Mouse (Mus musculus) forebrain, embryonic 16.5 days (tissue): Measurements from ENCODE around the gene Dmap1. TPM values are rescaled to one million over a fixed set of nuclear protein-coding genes. Genes with fewer than 3 reads are reported as not detected.

ENCODE experiments used
- ATAC-seq: fragments of 200-750 bp; cut with Nextera tagmentation; 2 replicates; pipeline ENCODE4 v1.8.0; 2017; ENCODE audit warnings: mild to moderate bottlenecking, moderate library complexity
- H3K27ac ChIP-seq: fragments of 300-500 bp; sonication (generic); 2 replicates; pipeline ENCODE4 v1.5.1; 2014; ENCODE audit warnings: low read length, control low read depth
- H3K27me3 ChIP-seq: fragments of 300-500 bp; sonication (generic); replicated peaks from 2 replicates; pipeline ENCODE4 v1.6.1; 2014; ENCODE audit warnings: low read length; ENCODE audit not compliant: control insufficient read depth, insufficient read depth
- H3K36me3 ChIP-seq: fragments of 300-500 bp; sonication (generic); 2 replicates; pipeline ENCODE4 v1.6.1; 2014; ENCODE audit not compliant: control insufficient read depth, insufficient read depth
- H3K4me1 ChIP-seq: fragments of 300-500 bp; sonication (generic); replicated peaks from 2 replicates; pipeline ENCODE4 v1.6.1; 2014; ENCODE audit warnings: low read length; ENCODE audit not compliant: control insufficient read depth, insufficient read depth
- H3K4me2 ChIP-seq: fragments of 300-500 bp; sonication (generic); 2 replicates; pipeline ENCODE4 v1.6.1; 2014; ENCODE audit warnings: mild to moderate bottlenecking, low read length, control low read depth
- H3K4me3 ChIP-seq: fragments of 300-500 bp; sonication (generic); replicated peaks from 2 replicates; pipeline ENCODE4 v1.5.1; 2014; ENCODE audit warnings: mild to moderate bottlenecking, low read length, control low read depth
- H3K9ac ChIP-seq: fragments of 300-500 bp; sonication (generic); replicated peaks from 2 replicates; pipeline ENCODE4 v1.6.1; 2014; ENCODE audit warnings: low read depth, low read length, control low read depth
- H3K9me3 ChIP-seq: fragments of 300-500 bp; sonication (generic); 2 replicates; pipeline ENCODE4 v1.6.1; 2016; ENCODE audit warnings: low read length; ENCODE audit not compliant: control insufficient read depth
- WGBS: fragments of 180-500 bp; shearing (Covaris S2); extraction: QIAGEN DNeasy Blood & Tissue Kit; methylation state at CpG from one replicate; pipeline ENCODE4 v1.1.7; 2014; 5-methylcytosine and 5-hydroxymethylcytosine counted together
- polyA plus RNA-seq: library from polyadenylated mRNA; unstranded; fragments of >200 nt; fragmentation: Nextera tagmentation; extraction: Ambion mirVana; gene quantifications from 2 replicates; pipeline ENCODE4 v1.2.1, GENCODE M21; 2015

Gene Dmap1
- polyA plus RNA-seq, 1 experiment from 2014 or later: 80.1 TPM

GRCm38 (mm10) chr4:117633527-117633926, 48.5 kb downstream of the Dmap1 start:
- WGBS: 63% methylated on average over 5 of the region's 5 CpGs
- Histone ChIP-seq H3K9me3 (no peaks in the 10 kb centered on the region), H3K4me3 (no peak overlapping the region), H3K9ac (no peak overlapping the region), H3K4me2 (no peak overlapping the region), H3K36me3 (peaks cover 3% of the 10 kb centered on the region; the same call in 1 of the 2 replicates), H3K4me1 (peaks cover 16% of the 10 kb centered on the region), H3K27me3 (no peaks in the 10 kb centered on the region), H3K27ac (no peak overlapping the region)
- ATAC-seq: no peak

- Histone ChIP-seq H3K36me3 (peaks cover 3% of the 10 kb centered on the region; the same call in 1 of the 2 replicates), H3K27ac (no peak overlapping the region), H3K4me3 (no peak overlapping the region), H3K4me2 (no peak overlapping the region), H3K9ac (no peak overlapping the region), H3K9me3 (no peaks in the 10 kb centered on the region), H3K27me3 (no peaks in the 10 kb centered on the region), H3K4me1 (0 out of 2 replicates have a peak, but pooled peaks cover 4% of the 10 kb centered on the region)
- no peak for ATAC-seq
- 73% methylated on average over 6 of the region's 6 CpGs for WGBS
Measured at GRCm38 (mm10) chr4:117630053-117630670, 51.9 kb downstream of the Dmap1 start.

- no peak for ATAC-seq
- Histone ChIP-seq H3K36me3 (peaks cover 3% of the 10 kb centered on the region; the same call in 1 of the 2 replicates), H3K9ac (no peak overlapping the region), H3K4me2 (no peak overlapping the region), H3K27me3 (no peaks in the 10 kb centered on the region), H3K4me1 (0 out of 2 replicates have a peak, but pooled peaks cover under 1% of the 10 kb centered on the region), H3K9me3 (no peaks in the 10 kb centered on the region), H3K4me3 (no peak overlapping the region), H3K27ac (no peak overlapping the region)
- 62% methylated on average over 1 of the region's 1 CpGs for WGBS
Measured at GRCm38 (mm10) chr4:117628464-117628863, 53.6 kb downstream of the Dmap1 start.

Other genes with a start within 250 kb of the Dmap1 start
- gene Rnf220, start 185.2 kb downstream of the Dmap1 start, polyA plus RNA-seq: 121 and 129 TPM in 2 replicates
- gene Eri3, start 131.9 kb downstream of the Dmap1 start, polyA plus RNA-seq: 256 and 257 TPM in 2 replicates
- gene Gm12845, start 42.1 kb upstream of the Dmap1 start, polyA plus RNA-seq: not detected in 2 replicates
- not detected in 2 replicates for gene Klf17, start 83.4 kb upstream of the Dmap1 start, polyA plus RNA-seq
- 12.0 and 16.2 TPM in 2 replicates for gene Slc6a9, start 152.2 kb upstream of the Dmap1 start, polyA plus RNA-seq
- gene Ccdc24, start 190.3 kb upstream of the Dmap1 start, polyA plus RNA-seq: 2.0 and 2.4 TPM in 2 replicates
- 47.8 and 47.9 TPM in 2 replicates for gene B4galt2, start 201.2 kb upstream of the Dmap1 start, polyA plus RNA-seq
- 426 and 531 TPM in 2 replicates for gene Atp6v0b, start 205.1 kb upstream of the Dmap1 start, polyA plus RNA-seq
- gene Dph2, start 209.8 kb upstream of the Dmap1 start, polyA plus RNA-seq: 29.8 and 30.1 TPM in 2 replicates
- gene Ipo13, start 232.7 kb upstream of the Dmap1 start, polyA plus RNA-seq: 74.3 and 79.9 TPM in 2 replicates
- 0.11 and 0.48 TPM in 2 replicates for gene Artn, start 247.5 kb upstream of the Dmap1 start, polyA plus RNA-seq